Mouse (Mus musculus) forebrain, embryonic 14.5 days (tissue): ENCODE results near the gene Ube2dnl1. TPM values are rescaled to one million over a fixed set of nuclear protein-coding genes. Genes with fewer than 3 reads are reported as not detected.

Experiments
- ATAC-seq: fragments of 200-750 bp; cut with Nextera tagmentation; 2 replicates; pipeline ENCODE4 v1.8.0; 2017; ENCODE audit warnings: mild to moderate bottlenecking, moderate library complexity
- DNase-seq: peaks from one replicate; pipeline ENCODE4 v3.0.0-alpha.2; 2015; ENCODE audit warnings: low spot score
- H3K27ac ChIP-seq: fragments of 300-500 bp; sonication (generic); 2 replicates; pipeline ENCODE4 v1.5.1; 2014; ENCODE audit warnings: low read depth, mild to moderate bottlenecking, control low read depth, low read length, moderate library complexity
- H3K27me3 ChIP-seq: fragments of 300-500 bp; sonication (generic); replicated peaks from 2 replicates; pipeline ENCODE4 v1.6.1; 2014; ENCODE audit warnings: low read length, control low read depth, mixed read lengths; ENCODE audit not compliant: control insufficient read depth, insufficient read depth
- H3K36me3 ChIP-seq: fragments of 300-500 bp; sonication (generic); 2 replicates; pipeline ENCODE4 v1.6.1; 2014; ENCODE audit warnings: low read length, control low read depth; ENCODE audit not compliant: control insufficient read depth, insufficient read depth
- H3K4me1 ChIP-seq: fragments of 300-500 bp; sonication (generic); 2 replicates; pipeline ENCODE4 v1.6.1; 2014; ENCODE audit warnings: antibody characterized with exemption, low read length, control low read depth; ENCODE audit not compliant: control insufficient read depth, insufficient read depth
- H3K4me2 ChIP-seq: fragments of 300-500 bp; sonication (generic); 2 replicates; pipeline ENCODE4 v1.6.1; 2014; ENCODE audit warnings: mild to moderate bottlenecking, control low read depth, low read length
- H3K4me3 ChIP-seq: fragments of 300-500 bp; sonication (generic); 2 replicates; pipeline ENCODE4 v1.5.1; 2014; ENCODE audit warnings: low read depth, low read length, control low read depth
- H3K9ac ChIP-seq: fragments of 300-500 bp; sonication (generic); 2 replicates; pipeline ENCODE4 v1.6.1; 2014; ENCODE audit warnings: mild to moderate bottlenecking, low read length, control low read depth, moderate library complexity
- H3K9me3 ChIP-seq: fragments of 300-500 bp; sonication (generic); replicated peaks from 2 replicates; pipeline ENCODE4 v1.6.1; 2016; ENCODE audit warnings: low read length, control low read depth, mixed read lengths; ENCODE audit not compliant: control insufficient read depth
- WGBS: fragments of 180-500 bp; shearing (Covaris S2); extraction: QIAGEN DNeasy Blood & Tissue Kit; methylation state at CpG from one replicate; pipeline ENCODE4 v1.1.7; 2014; 5-methylcytosine and 5-hydroxymethylcytosine counted together
- polyA plus RNA-seq: library from polyadenylated mRNA; unstranded; fragments of >200 nt; fragmentation: Nextera tagmentation; extraction: Ambion mirVana; gene quantifications from 2 replicates; pipeline ENCODE4 v1.2.1, GENCODE M21; 2014

The Ube2dnl1 gene
- polyA plus RNA-seq = not detected in 2 replicates

GRCm38 (mm10) chrX:114904712-114905111 is at the start of gene Ube2dnl1:
Gene Ube2dnl1 (plus strand): TSS chrX:114905012.
- 89% methylated on average over 5 of the region's 5 CpGs for WGBS
- no peaks in the 10 kb centered on the region for H3K27me3 ChIP-seq
- DNase-seq = no peak

GRCm38 (mm10) chrX:114895489-114895888 is 9.3 kb upstream of the Ube2dnl1 start:
- H3K36me3 ChIP-seq = no peaks in the 10 kb centered on the region
- DNase-seq = no peak
- H3K4me2 ChIP-seq = no peak overlapping the region
- no peak for ATAC-seq
- H3K9me3 ChIP-seq = no peaks in the 10 kb centered on the region
- no peak overlapping the region for H3K4me3 ChIP-seq
- H3K9ac ChIP-seq = no peak overlapping the region
- H3K4me1 ChIP-seq = no peaks in the 10 kb centered on the region
- H3K27me3 ChIP-seq = no peaks in the 10 kb centered on the region
- H3K27ac ChIP-seq = no peak overlapping the region

More at GRCm38 (mm10) chrX:114904712-114905111, at the start of gene Ube2dnl1:
- Histone ChIP-seq H3K4me1 (no peaks in the 10 kb centered on the region), H3K4me3 (no peak within 1 kb of the TSS), H3K27ac (no peak within 1 kb of the TSS), H3K9me3 (no peaks in the 10 kb centered on the region), H3K4me2 (no peak within 1 kb of the TSS), H3K36me3 (no peaks in the 10 kb centered on the region), H3K9ac (no peak within 1 kb of the TSS)
- ATAC-seq = no peak

GRCm38 (mm10) chrX:114897506-114897905 is 7.3 kb upstream of the Ube2dnl1 start:
- no peak for DNase-seq
- H3K4me2 ChIP-seq = no peak overlapping the region
- H3K36me3 ChIP-seq = no peaks in the 10 kb centered on the region
- WGBS = 88% methylated on average over 3 of the region's 3 CpGs
- H3K9ac ChIP-seq = no peak overlapping the region
- H3K27ac ChIP-seq = no peak overlapping the region
- ATAC-seq = no peak
- no peak overlapping the region for H3K4me3 ChIP-seq
- no peaks in the 10 kb centered on the region for H3K4me1 ChIP-seq
- H3K27me3 ChIP-seq = no peaks in the 10 kb centered on the region
- no peaks in the 10 kb centered on the region for H3K9me3 ChIP-seq

- DNase-seq = no peak
- no peak overlapping the region for H3K9ac ChIP-seq
- H3K27me3 ChIP-seq = no peaks in the 10 kb centered on the region
- no peak for ATAC-seq
- H3K4me3 ChIP-seq = no peak overlapping the region
- no peak overlapping the region for H3K4me2 ChIP-seq
- H3K4me1 ChIP-seq = no peaks in the 10 kb centered on the region
- no peak overlapping the region for H3K27ac ChIP-seq
- H3K36me3 ChIP-seq = no peaks in the 10 kb centered on the region
- no peaks in the 10 kb centered on the region for H3K9me3 ChIP-seq
Observed at GRCm38 (mm10) chrX:114903391-114903790, 1.4 kb upstream of the Ube2dnl1 start.

- H3K4me2 ChIP-seq = no peak within 1 kb of the TSS
- H3K27ac ChIP-seq = no peak within 1 kb of the TSS
- no peaks in the 10 kb centered on the region for H3K36me3 ChIP-seq
- H3K9me3 ChIP-seq = no peaks in the 10 kb centered on the region
- no peak for ATAC-seq
- no peaks in the 10 kb centered on the region for H3K4me1 ChIP-seq
- DNase-seq = no peak
- 87% methylated on average over 1 of the region's 1 CpGs for WGBS
- no peak within 1 kb of the TSS for H3K9ac ChIP-seq
- H3K27me3 ChIP-seq = no peaks in the 10 kb centered on the region
- H3K4me3 ChIP-seq = no peak within 1 kb of the TSS
Observed at GRCm38 (mm10) chrX:114907282-114907681, 2.5 kb downstream of the Ube2dnl1 start, which contains the start of gene Ube2dnl2. Gene Ube2dnl2 (plus strand): TSS chrX:114907582.

GRCm38 (mm10) chrX:114955066-114955465 is 50.3 kb downstream of the Ube2dnl1 start:
- DNase-seq (no peak), ATAC-seq (no peak)
- Histone ChIP-seq H3K9me3 (no peaks in the 10 kb centered on the region), H3K4me1 (no peaks in the 10 kb centered on the region), H3K4me3 (no peak overlapping the region), H3K4me2 (no peak overlapping the region), H3K27ac (no peak overlapping the region), H3K36me3 (no peaks in the 10 kb centered on the region), H3K27me3 (no peaks in the 10 kb centered on the region), H3K9ac (no peak overlapping the region)
- 41% methylated on average over 1 of the region's 1 CpGs for WGBS

Other genes starting within 250 kb of the Ube2dnl1 start
- gene Ube2dnl2, start 2.6 kb downstream of the Ube2dnl1 start, polyA plus RNA-seq = not detected in 2 replicates